Mouse (Mus musculus): Measurements from ENCODE around the gene Tap2.

DNA sequence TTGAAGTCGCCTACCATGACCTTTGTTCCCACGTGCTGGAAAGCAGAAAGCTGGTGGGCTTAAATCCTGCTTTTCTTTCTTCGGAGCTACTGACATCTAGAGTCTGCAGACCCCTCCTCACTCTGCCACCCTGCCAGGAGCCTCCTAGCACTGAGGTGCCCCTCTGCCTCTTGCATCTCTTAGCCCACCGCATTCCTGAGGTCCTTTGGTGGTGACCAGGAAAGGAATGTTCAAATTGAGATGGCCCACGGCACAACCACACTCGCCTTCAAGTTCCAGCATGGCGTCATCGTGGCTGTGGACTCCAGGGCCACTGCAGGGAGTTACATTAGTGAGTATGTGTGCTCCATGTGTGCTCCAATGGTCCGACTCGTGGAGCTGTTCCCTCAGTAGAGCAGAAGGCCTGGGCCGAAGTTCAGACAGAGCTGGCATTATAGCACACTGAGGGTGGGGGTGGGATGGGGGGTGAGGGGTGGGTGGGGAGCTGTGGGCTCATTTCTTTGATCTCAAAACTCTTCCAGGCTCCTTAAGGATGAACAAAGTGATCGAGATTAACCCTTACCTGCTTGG is 4.2 kb upstream of the Tap2 start:
- TF ChIP-seq CTCF (IDR thresholded peaks at IDR 0.05; ENCODE audit: low read depth) = no peak
- no peak for TF ChIP-seq EP300 (optimal IDR thresholded peaks at IDR 0.05)

Data from stomach, postnatal 0 days (tissue).